Mouse (Mus musculus) stomach, postnatal 0 days (tissue): ENCODE data around the gene Lamtor2.

Experiments
- CTCF ChIP-seq: IDR thresholded peaks from 2 replicates; pipeline ENCODE4 v1.5.1; 2016; ENCODE audit warnings: antibody characterized with exemption, low read depth, mild to moderate bottlenecking, moderate library complexity
- EP300 ChIP-seq: optimal IDR thresholded peaks from 2 replicates; pipeline ENCODE3; 2016; ENCODE audit warnings: antibody characterized with exemption

DNA sequence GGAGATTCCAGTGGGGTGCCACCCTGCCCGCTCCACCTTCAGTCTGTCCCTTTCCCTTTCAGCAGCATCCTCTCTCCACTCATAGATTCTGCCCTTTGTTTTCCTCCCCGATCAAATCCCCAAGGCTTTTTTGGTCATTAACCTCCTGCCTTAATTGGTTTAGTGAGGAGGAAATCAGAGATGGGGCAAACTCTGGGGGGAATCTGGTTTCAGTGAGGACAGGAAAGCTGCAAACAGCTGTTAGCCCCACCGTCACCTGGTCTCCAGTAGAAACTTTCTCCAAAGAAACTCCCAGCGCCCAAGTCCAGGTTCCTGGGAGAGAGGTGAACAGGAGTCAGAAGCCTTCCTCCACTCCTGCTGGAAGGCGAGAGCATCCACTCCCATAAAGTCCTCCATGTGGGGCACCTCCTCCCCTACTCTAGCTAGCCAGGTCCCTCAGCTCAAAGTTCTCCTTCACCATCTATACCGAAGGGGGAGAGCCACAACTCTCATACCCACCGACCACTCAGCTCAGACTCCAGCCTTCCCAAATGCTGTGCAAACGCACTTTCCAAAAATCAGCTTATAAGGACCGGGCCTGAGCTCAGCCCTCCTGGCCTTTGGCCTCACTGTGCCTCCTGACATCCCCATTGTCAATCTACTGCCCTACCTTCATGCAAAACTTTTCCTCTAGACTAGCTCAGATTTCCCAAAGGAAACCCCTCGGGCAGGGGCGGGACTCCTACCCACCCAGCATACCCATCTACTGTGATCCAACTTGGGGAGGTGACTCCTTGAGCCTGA is 22.6 kb downstream of the Lamtor2 start:
- TF ChIP-seq EP300 (no peak), CTCF (no peak)
